Mouse (Mus musculus) monocyte, adult 2 months (primary cell): ENCODE results near the gene Mertk.

Experiments
- DNase-seq, 2 experiments: peaks; one replicate each; pipeline ENCODE4 v3.0.0; 2022; ENCODE audit warnings: low spot score in 2 of 2, low read depth in 1 of 2

Mertk gene

DNA sequence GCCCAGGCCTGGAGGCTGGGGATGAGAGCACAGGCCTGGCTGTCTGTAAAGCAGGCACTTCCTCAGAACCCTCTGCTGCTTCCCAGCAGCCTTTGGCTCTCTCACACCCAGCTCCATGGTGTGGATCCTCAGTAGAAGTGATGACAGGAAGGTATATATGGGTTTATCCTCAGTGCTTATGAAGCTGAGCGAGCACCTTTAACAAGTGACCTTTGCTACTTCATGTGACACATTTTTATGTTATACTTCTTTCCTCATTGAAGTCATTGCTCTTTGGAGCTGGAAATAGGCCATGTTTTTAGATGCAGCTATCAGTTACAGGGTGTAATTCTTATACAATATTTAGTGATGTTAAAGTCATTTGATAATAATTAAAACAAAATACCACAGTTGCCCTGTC lies 67.0 kb downstream of the Mertk start:
- no peak for DNase-seq

DNA sequence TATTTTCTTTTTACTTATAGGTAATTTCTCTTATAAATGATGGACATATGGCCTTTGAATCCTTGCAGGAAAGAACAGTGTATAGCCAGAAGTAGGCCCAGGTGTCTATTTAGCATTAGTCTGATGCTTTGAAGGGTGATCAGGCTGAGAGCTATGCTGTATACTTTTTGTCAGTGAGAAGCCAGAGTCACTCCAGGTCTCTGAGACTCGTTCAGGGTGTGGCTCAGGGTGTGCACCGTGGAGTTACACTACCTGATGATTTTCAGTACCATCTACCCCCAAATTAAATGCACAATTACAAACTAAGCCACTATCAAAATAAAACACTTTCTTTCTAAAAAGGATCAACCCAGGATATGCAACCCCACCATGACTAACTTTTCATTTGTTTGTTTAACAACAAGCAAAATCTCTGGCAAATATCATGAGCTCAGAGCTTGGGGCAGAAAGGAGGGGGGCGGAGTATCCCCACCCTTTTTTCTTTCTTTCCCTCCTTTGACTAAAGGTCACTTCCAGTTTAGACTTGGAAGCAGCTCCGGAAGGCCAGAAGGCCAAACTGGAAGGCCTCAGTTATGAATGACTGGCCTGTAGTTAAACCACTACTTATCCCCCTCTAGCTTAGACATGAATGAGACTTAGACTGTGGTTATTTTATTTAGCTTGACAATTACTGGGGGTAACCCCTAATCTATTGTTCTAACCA lies 69.9 kb downstream of the Mertk start:
- DNase-seq: no peak

DNA sequence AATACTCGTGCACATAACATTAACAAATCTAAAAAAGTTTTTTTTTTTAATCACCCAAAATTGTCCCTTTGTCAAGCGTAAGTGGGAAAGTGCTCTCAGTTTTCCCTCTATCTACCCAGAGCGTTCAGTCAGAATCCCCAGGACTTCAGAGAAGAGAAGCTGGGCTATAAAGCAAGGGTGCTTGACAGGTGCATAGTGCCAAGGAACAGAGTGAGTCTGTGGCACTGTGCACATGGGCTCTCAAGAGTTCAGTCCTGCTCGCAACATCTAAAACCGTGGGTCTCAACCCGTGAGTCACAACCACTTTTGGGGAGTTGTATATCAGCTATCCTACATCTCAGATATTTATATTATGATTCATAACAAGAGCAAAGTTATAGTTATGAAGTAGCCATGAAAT lies 71.8 kb downstream of the Mertk start:
- DNase-seq: no peak

DNA sequence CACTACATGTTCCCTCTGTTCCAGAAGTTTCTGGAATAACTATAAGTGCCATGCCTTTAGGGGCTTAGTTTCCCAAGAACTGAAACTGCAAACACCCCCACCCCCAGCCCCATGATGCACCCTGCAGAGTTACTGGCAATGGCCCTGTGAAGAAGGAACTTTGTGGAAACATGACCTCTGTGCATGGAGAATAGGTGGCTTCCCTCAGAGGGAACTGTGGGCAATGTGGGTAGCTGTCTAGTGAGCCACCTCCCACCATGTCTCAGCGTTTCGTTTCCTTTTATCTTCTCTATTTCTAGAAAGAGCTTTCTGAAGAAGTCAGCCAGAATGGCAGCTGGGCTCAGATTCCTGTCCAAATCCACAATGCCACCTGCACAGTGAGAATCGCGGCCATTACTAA lies 72.3 kb downstream of the Mertk start:
- peak in 1 of 2 experiments; percentile 6 for DNase-seq

DNA sequence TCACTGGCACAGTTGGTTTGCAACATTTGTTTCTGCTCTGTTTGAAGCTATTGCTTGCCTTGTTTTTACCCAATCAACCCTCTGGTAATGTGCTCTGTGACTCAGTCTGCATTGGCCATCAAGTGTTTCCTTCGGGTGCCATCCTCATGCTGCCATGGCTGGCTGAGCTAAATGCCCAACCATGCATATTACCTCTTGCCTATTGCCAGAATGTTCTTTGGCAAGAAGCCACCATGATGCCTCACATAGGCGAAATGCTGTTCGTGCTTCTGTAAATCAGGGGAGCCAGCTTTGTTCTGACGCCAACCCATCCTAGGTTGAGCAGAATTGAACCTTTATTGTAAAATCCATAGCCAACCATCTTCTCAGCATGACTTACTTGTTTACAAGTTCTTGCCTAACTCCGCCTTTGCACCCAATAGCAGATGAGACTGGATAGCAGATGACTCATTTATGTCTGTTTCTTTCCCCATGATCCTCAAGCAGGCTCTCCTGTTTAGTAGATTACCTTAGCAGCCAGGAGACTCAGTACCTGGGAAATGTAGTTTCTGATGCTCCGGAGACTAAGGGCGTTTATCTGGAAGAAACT lies 73.1 kb downstream of the Mertk start:
- DNase-seq: no peak

- no peak for DNase-seq
Observed at GRCm38 (mm10) chr2:128782231-128782630, 83.5 kb downstream of the Mertk start.

DNA sequence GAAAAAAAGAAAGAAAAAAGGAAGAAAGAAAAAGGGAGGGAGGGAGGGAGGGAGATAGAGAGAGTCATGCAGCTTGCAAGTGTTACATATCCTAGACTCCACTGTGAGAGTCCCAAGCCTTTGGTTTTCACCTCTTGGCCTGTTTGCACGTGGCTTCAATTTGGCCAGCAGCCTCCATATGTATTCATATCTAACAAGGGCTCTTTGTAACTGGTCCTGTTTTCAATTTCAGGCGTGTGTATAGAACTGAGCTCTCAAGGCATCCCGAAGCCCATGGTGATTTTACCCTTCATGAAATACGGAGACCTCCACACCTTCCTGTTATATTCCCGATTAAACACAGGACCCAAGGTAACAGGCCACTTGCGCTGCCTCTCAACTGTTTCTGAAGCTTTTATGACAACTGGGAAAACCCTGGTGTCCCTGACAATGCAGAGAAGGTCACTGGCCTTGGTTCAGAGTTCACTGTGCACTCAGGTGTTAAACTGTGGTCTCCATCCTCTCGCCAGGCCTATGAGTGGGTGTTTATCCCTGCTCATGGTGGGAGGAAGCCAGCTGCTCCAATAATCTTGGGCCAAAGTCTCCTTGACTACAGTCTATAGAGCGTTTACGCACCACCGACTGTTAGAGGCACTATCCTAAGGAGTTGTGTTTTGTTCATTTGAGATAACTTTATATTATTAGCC lies 85.0 kb downstream of the Mertk start:
- DNase-seq: no peak

- DNase-seq: no peak
Observed at GRCm38 (mm10) chr2:128784814-128785213, 86.1 kb downstream of the Mertk start.

- no peak for DNase-seq
Observed at GRCm38 (mm10) chr2:128786341-128786740, 87.6 kb downstream of the Mertk start.

DNA sequence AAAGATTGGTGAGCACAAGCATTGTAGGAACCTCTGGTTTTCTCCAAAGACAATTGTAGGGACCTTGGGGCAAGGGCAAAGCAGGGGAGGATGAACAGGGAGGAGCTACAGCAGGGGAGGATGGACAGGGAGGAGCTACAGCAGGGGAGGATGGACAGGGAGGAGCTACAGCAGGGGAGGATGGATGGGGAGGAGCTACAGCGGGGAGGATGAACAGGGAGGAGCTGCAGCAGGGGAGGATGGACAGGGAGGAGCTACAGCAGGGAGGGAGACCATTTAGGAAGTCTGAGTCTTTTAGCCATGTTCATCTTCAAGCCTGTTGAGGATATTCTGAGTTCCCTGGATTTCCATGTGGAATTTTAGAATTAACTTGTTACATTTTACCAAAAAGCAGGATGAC lies 88.0 kb downstream of the Mertk start:
- no peak for DNase-seq

DNA sequence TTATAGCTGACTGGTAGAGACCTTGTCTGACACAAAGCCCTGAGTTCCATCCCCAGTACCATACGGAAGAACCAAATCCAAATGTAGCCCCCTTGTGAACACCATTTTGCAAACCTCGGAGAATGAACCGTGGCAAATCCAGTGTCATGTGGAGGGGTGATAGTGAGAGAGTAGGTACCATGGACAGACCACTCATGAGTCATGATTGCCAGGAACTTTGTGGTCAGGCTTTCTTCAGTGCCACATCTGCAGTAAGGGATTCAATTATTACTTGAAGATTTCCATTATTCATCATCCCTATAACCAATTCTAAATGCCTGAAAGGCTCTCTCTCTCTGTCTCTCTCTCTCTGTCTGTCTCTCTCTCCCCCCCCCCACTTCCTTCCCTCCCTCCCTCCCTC lies 89.0 kb downstream of the Mertk start:
- no peak for DNase-seq

DNA sequence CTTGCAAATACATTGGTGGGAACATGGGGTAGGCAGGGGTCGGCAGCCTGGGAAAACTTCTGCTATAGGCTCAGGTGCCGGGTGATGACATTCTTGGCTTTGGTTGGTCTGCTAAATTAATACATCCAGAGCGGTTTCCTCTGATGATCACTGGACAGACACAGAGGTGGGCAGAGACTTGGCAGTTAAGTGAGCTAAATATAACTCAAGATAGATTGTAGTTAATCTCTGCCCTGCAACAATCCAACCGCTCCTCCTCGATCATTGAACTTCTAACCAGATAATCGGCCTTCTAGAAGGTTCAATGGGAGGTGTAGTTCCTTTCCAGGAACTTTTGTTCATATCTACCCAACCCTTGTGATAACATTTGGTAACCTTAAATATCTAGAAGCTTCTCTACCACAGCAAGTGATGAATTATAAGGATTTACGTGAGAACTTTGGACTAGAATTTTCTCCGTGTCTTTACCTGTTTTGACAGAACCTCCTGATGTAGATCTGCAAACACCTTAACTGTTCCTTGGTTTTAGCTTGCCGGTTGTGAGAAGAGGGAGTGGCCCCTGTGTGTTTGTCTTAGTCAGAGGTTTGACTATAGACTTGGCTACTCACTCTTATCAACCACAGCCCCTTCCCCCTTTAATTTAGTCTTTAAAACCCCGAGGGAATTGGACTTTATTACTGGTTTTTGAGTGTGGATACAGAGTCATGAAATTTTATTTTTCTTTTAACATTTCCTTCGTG lies 92.3 kb downstream of the Mertk start:
- no peak for DNase-seq

DNA sequence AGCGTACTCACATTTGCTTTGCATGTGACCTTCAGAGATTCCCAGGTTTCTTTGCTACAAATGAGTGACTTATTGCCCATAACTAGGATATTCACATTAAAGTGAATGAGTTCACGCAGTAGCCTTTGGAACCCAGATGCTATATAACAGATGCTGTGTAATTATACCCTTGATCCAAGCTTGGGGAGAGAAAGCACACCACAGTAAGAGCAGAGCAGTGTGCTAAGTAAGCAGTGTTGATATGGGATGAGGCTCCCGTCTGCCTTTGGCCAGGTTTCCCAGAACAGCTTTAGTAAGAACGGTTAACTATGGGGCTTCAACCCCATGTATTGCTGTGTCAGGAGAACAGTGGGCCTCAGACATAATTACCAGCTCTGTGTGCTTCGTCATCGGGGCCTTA lies 95.2 kb downstream of the Mertk start:
- no peak for DNase-seq

DNA sequence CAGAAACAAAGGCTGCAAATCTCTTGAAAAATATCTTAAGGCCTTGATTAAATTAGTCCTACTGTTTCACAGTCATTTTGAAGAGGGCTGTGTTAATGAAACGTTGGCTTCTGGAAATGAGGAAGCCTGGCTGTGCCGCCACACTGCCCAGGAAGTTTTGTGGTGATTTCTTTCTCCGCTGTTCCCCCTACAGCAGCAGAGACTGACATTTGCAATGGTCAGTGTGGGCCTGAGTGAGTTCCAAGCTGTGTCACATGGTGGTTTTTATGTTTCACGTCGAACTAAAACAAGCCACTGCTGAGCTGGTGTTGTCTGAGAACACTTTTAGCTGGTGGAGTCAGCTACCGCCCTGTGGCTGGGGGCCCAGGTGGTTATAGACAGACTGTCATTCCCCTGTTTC lies 97.7 kb downstream of the Mertk start:
- DNase-seq: no peak

GRCm38 (mm10) chr2:128803441-128803840 lies 104.7 kb downstream of the Mertk start:
- DNase-seq: no peak

- DNase-seq: no peak
Observed at GRCm38 (mm10) chr2:128805341-128805740, 106.6 kb downstream of the Mertk start.

DNA sequence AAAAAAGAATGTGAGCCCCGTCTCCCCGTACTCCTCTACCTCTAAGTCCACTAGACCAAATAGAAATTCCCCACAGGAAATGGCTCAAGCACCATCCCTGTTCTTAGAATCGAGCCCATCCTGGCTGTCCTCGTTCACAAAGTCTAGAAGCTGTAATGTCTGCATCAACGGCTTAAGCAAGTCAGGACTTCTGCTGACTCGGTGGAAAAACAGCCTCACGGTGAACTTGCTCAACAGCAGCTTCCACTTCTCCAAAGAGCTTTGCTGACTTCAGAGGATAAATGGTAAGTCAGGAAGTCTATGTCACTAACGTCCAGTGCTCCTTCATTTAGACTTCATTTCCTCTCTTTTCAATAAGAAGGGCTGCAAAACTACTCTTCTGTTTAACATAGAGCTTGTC lies 107.8 kb downstream of the Mertk start:
- peak; percentile 17 to 37 for DNase-seq

DNA sequence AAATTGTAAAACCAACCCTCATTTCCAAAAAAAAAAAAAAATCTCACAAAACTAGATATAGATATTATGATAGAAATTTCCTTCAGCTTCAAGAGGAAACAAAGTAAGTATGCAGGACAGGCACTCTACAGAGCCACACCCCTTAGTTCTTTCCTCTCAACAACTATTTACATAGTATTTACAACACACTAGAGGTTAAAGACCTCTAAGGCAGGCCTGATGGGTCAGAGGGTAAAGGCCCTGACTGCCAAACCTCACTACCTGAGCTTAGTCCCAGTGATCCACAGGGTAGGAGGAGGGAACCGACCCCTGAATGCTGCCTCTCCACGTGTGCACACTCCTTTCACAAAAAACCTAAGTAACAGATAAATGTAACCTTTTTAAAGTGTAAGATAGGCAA lies 114.0 kb downstream of the Mertk start:
- no peak for DNase-seq

- no peak for DNase-seq
Observed at GRCm38 (mm10) chr2:128816311-128816710, 117.6 kb downstream of the Mertk start.

DNA sequence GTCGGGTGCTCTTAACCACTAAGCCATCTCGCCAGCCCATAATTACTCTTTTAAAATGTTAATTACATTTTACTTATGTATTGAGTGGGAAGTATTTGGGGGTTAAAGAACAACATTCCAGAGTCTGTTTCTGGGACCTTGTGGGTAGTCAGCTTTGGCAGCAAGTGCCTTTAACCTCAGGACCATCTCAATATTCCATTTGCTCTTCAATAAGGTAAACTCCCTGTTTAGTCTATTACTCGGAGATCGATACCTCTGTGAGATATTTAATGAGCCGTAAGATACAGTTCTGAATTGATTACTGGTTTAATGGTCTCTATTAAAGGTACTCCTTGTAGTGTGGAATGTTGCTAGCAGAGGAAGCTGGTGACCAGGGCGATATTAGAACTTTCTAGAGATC lies 118.2 kb downstream of the Mertk start:
- DNase-seq: no peak

GRCm38 (mm10) chr2:128817387-128817785 lies 118.6 kb downstream of the Mertk start:
- peak in 1 of 2 experiments; percentile 6 for DNase-seq
